Mouse (Mus musculus) liver, embryonic 16.5 days (tissue): ENCODE measurements at regions not wholly inside any gene's neighbourhood (a gene's known extent, or its start where the extent isn't known, plus 50 kb on each side); places are given as distances from the start of the nearest gene placed in this dataset.

Experiments
- ATAC-seq: fragments of 200-750 bp; cut with Nextera tagmentation; 2 replicates; pipeline ENCODE4 v1.8.0; 2017; ENCODE audit warnings: low read depth, mild to moderate bottlenecking, moderate number of reproducible peaks, moderate library complexity
- H3K27ac ChIP-seq: fragments of 300-500 bp; sonication (generic); 2 replicates; pipeline ENCODE4 v1.5.1; 2014; ENCODE audit warnings: mild to moderate bottlenecking, low read length
- H3K27me3 ChIP-seq: fragments of 300-500 bp; sonication (generic); 2 replicates; pipeline ENCODE4 v1.6.1; 2014; ENCODE audit warnings: low read depth, low read length, mixed read lengths; ENCODE audit not compliant: control insufficient read depth, insufficient read depth
- H3K36me3 ChIP-seq: fragments of 300-500 bp; sonication (generic); 2 replicates; pipeline ENCODE4 v1.6.1; 2014; ENCODE audit warnings: mild to moderate bottlenecking; ENCODE audit not compliant: control insufficient read depth, insufficient read depth
- H3K4me1 ChIP-seq: fragments of 300-500 bp; sonication (generic); 2 replicates; pipeline ENCODE4 v1.6.1; 2014; ENCODE audit warnings: low read depth, low read length, mixed read lengths; ENCODE audit not compliant: control insufficient read depth
- H3K4me2 ChIP-seq: fragments of 300-500 bp; sonication (generic); 2 replicates; pipeline ENCODE4 v1.6.1; 2014; ENCODE audit warnings: low read depth, low read length, mixed read lengths
- H3K4me3 ChIP-seq: fragments of 300-500 bp; sonication (generic); 2 replicates; pipeline ENCODE4 v1.5.1; 2014; ENCODE audit warnings: low read depth, mild to moderate bottlenecking, low read length
- H3K9ac ChIP-seq: fragments of 300-500 bp; sonication (generic); 2 replicates; pipeline ENCODE4 v1.6.1; 2014; ENCODE audit warnings: low read depth, low read length
- H3K9me3 ChIP-seq: fragments of 300-500 bp; sonication (generic); replicated peaks from 2 replicates; pipeline ENCODE4 v1.6.1; 2016; ENCODE audit warnings: low read length; ENCODE audit not compliant: control insufficient read depth
- WGBS: fragments of 180-500 bp; shearing (Covaris S2); extraction: QIAGEN DNeasy Blood & Tissue Kit; methylation state at CpG from one replicate; pipeline ENCODE4 v1.1.7; 2014; ENCODE audit not compliant: insufficient replicate concordance; 5-methylcytosine and 5-hydroxymethylcytosine counted together

DNA sequence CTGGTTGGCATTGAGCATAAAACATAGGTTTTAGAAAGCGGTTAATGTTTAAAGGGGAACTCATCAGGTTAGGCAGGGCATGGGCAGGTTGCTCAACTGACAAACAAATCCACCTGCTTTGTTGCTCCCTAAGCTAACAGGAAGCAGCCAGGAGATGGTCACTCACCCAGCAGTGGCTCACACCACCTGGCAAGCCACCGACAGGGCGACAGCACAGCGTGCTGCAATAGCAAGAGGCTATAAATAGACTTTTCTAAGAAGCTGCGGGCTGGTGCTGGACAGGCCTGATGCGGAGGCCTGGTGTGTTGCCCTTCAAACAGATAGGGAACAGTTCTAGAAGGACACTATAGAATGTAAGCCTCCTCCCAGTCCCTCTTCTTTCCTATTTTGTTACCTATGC, 559.3 kb upstream of the Gm19410 start:
- Histone ChIP-seq H3K27me3 (no peaks in the 10 kb centered on the region), H3K4me3 (no peak overlapping the region; the same call in 1 of the 2 replicates), H3K27ac (peak overlapping the region; percentile 76), H3K9ac (no peak overlapping the region), H3K4me1 (peaks cover 4% of the 10 kb centered on the region), H3K9me3 (no peaks in the 10 kb centered on the region), H3K36me3 (no peaks in the 10 kb centered on the region), H3K4me2 (peak overlapping the region; percentile 45; the same call in 1 of the 2 replicates)
- 12% methylated on average over 6 of the region's 6 CpGs for WGBS
- peak; percentile 89 for ATAC-seq

DNA sequence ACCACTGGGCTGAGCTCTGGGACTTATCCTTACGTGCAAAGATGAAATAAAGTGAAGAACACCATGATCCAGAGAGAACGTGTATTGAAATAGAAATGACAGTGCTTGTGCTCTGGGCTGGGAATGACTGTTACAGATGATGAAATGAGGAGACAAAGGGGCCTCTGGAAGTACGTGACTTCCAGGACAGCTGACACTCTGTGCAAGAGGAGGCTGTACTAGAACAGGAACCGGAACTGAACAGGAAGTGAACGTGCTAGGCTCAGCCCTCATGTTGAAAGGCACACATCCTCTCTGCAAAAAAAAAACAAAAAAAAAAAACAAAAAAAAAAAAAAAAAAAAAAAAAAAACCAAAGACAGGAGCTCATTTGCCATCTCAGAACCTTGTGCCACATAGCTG, 557.2 kb upstream of the Gm19410 start:
- H3K27ac ChIP-seq, result no peak overlapping the region
- WGBS, result 22% methylated on average over 5 of the region's 5 CpGs

DNA sequence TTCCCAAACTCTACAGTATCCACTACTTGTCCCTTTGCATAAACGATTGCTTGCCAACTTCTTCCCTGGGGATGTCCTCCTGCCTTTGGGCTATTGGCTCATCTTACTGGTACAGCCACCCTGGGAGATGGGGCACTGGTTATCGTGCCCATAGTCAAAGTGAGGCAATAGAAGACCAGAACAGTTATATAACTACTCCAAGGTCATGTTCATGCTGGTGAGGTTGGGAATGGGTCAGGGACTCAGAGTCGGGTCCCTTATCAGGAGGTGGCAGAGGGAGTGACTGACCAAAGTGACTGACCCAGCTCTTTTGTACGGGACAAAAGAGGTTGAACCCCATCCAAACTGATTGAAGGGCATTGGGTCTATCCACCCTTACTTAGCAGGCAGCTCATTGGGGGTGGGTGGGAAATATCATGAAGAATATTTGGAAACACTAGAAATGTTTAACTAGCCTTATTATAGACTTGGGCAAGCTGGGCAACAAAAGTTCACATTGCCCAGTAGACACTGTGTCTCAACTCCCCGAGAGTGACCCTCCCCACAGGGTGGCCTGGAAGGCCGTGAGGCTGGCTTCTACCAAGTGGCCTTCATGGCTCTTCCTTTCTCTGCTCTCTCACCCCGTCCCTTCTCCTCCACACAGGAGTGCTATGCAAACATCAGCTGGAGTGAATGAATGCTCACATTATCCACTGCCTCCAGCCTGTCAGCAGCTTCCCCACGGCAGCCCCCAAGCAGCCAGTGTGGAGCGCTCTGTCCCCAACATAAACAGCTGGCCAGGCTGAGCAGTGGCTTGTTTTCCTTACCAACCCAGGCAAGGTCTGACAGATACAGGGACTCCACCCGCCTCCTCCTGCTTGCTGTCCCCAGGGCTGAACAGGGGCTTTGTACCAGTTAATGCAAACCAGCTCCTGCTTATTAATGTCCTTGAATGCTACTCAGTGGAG, 553.8 kb upstream of the Gm19410 start:
- Histone ChIP-seq H3K4me1 (peaks cover 4% of the 10 kb centered on the region), H3K36me3 (no peaks in the 10 kb centered on the region), H3K27me3 (no peaks in the 10 kb centered on the region), H3K27ac (no peak overlapping the region), H3K9me3 (no peaks in the 10 kb centered on the region), H3K4me2 (no peak overlapping the region), H3K4me3 (no peak overlapping the region), H3K9ac (no peak overlapping the region)
- WGBS, result 48% methylated on average over 10 of the region's 10 CpGs
- peak; percentile 35 for ATAC-seq

More for the DNA sequence above, 557.2 kb upstream of the Gm19410 start:
- no peaks in the 10 kb centered on the region for H3K27me3 ChIP-seq
- H3K4me2 ChIP-seq, result no peak overlapping the region
- H3K9me3 ChIP-seq, result no peaks in the 10 kb centered on the region
- no peak overlapping the region for H3K4me3 ChIP-seq
- peaks cover 4% of the 10 kb centered on the region for H3K4me1 ChIP-seq
- H3K36me3 ChIP-seq, result no peaks in the 10 kb centered on the region
- no peak overlapping the region for H3K9ac ChIP-seq
- no peak for ATAC-seq

DNA sequence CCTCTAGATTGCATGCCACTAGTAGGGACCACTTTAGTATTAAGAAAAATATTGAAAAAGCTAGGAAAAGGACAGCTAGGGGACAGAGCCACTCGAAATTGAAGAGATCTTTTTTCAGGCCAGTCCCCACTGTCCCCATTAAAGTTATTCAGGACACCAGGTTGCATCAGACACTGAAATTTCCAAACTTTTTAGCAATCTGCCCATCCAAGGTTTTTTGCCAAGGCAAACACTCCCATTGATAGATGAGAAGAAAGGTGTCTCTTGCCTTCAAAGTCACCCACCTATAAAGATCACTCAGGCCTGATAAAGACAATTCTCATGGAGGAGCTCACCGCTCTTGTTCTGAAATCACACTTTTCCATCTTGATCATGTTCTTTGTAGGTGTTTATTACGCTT, 552.1 kb upstream of the Gm19410 start:
- 54% methylated on average over 3 of the region's 3 CpGs for WGBS

DNA sequence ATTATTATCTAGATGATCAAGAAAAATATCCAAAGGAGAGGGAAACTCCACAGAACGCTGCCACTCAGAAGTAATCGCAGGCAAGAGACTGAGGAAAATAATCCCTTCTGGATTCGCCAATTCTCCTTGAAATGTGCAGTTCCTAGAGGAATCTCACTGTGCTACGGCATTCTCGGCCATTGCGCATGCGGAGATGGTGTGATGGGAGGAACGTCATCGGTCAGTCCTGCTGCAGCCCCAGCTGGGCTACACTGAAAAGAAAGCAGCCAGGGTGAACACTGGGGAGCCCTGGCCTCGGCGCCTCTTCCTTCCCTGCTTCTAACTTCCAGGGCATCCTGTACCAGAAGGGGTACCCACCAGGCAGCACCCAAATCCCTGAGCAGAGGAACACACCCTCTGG, 548.0 kb upstream of the Gm19410 start:
- WGBS, result 73% methylated on average over 11 of the region's 11 CpGs
- no peak overlapping the region for H3K27ac ChIP-seq
- H3K27me3 ChIP-seq, result no peaks in the 10 kb centered on the region
- H3K4me1 ChIP-seq, result no peaks in the 10 kb centered on the region
- no peaks in the 10 kb centered on the region for H3K9me3 ChIP-seq
- ATAC-seq, result no peak
- H3K9ac ChIP-seq, result no peak overlapping the region
- H3K4me2 ChIP-seq, result no peak overlapping the region
- H3K36me3 ChIP-seq, result no peaks in the 10 kb centered on the region
- no peak overlapping the region for H3K4me3 ChIP-seq

More for the DNA sequence above, 552.1 kb upstream of the Gm19410 start:
- H3K9me3 ChIP-seq, result no peaks in the 10 kb centered on the region
- H3K9ac ChIP-seq, result no peak overlapping the region
- no peak overlapping the region for H3K4me3 ChIP-seq
- no peaks in the 10 kb centered on the region; the same call in 1 of the 2 replicates for H3K4me1 ChIP-seq
- no peaks in the 10 kb centered on the region for H3K27me3 ChIP-seq
- no peak for ATAC-seq
- H3K4me2 ChIP-seq, result no peak overlapping the region
- no peaks in the 10 kb centered on the region for H3K36me3 ChIP-seq
- H3K27ac ChIP-seq, result no peak overlapping the region

DNA sequence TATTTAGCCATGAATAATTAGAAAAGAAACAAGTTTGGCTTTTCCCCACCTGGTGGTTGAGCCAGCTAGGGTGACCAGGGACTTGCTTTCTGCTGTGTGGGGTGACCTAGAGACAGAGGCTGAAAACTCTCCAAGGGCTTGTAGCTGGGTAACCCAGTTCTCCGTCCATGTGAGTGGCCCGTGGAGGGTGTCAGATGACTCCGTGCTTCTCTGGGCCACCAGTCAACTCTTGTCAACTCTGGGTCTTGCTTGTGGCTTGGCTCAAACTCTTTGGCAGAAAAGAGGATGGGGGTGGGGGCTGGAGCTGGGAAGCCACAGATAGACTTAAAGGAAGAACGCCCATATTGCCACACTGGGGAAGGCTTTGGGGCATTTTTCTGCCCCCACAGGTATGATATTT, 547.3 kb upstream of the Gm19410 start:
- H3K9ac ChIP-seq, result no peak overlapping the region
- H3K4me1 ChIP-seq, result no peaks in the 10 kb centered on the region
- no peaks in the 10 kb centered on the region for H3K9me3 ChIP-seq
- H3K4me3 ChIP-seq, result no peak overlapping the region
- no peak for ATAC-seq
- WGBS, result 42% methylated on average over 4 of the region's 4 CpGs
- H3K27me3 ChIP-seq, result no peaks in the 10 kb centered on the region
- no peak overlapping the region for H3K4me2 ChIP-seq
- H3K27ac ChIP-seq, result no peak overlapping the region
- no peaks in the 10 kb centered on the region for H3K36me3 ChIP-seq

DNA sequence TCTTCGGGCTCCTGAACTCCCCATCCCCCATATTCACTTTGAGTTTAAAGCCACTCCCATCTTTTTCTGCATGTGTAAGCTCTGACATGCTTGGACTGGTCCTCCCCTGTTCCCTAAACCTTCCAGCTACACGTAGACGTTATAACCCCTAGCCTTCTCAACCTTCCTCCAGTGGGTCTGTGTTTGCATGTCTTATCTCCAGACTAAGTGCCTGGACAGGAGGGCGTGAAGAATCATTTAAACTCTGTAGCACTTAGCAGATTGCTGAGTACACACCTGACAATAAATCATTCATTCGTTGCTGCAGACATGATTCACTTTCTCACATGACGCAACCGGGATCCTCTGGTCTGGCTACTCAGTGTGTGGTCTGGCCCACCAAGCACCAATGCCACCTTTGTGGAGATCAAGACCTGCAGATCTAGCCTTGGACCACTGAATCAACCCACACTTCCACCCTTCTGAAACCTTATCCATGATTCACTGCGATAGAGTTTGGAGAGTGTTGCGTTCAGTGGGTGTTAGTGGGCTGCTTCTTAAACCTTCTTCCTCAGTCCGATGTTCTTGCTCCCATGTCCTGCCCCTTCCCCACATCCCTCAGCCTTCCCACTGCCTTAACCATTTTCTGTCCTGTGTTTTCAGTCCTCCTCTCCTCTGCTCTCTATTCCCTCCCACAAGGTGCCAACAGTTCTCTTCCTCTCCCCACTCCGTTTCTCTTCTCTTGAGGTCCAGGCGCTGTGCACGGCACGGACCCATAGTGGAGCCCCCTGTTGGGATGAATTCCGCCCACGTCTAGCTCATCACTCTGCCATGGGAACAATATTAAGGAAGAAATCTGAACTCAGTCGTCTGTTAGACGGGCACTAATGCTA, 541.3 kb upstream of the Gm19410 start:
- Histone ChIP-seq H3K36me3 (no peaks in the 10 kb centered on the region), H3K4me3 (no peak overlapping the region), H3K27me3 (no peaks in the 10 kb centered on the region), H3K4me2 (no peak overlapping the region), H3K27ac (no peak overlapping the region), H3K9ac (no peak overlapping the region), H3K4me1 (no peaks in the 10 kb centered on the region), H3K9me3 (no peaks in the 10 kb centered on the region)
- WGBS, result 73% methylated on average over 18 of the region's 18 CpGs
- ATAC-seq, result no peak

DNA sequence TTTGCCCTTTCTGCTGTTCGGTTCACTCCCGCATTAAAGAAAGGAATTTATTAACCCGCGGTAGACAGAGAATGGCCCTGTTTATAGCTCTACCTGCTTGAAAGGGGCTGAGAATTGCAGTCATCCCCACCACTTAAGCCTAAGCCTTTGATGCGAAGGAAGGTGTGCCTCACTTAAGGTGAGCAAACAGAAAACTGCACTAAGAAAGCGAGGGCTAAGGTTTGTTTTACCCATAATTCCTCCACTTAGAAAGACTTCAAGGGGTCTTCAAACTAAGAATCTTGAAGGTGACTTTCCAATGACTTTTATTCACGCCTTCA, 540.7 kb upstream of the Gm19410 start:
- ATAC-seq, result no peak
- H3K27me3 ChIP-seq, result no peaks in the 10 kb centered on the region
- H3K4me2 ChIP-seq, result no peak overlapping the region
- H3K4me1 ChIP-seq, result no peaks in the 10 kb centered on the region
- WGBS, result 66% methylated on average over 7 of the region's 7 CpGs
- H3K9me3 ChIP-seq, result no peaks in the 10 kb centered on the region
- H3K9ac ChIP-seq, result no peak overlapping the region
- H3K36me3 ChIP-seq, result no peaks in the 10 kb centered on the region
- H3K27ac ChIP-seq, result no peak overlapping the region
- no peak overlapping the region for H3K4me3 ChIP-seq

DNA sequence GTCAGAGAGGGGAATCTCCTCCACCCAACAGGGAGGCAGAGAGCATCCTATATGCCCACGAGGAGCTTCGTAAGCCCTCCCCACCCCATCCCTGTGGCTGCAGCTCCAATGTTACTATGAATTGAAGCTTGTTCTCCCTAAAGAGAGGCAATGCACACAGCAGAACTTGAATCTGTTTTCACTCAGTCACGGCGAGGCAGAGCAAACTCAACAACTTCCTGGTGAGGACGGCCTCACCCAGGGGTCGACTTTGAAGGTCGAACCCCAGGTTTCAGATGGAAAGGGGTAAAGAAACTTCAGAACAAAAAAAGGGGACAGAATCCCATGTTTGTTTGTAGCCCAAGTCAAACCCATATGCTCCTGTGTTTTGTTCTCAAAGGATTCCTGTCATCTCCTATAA, 538.5 kb upstream of the Gm19410 start:
- H3K27ac ChIP-seq, result no peak overlapping the region

More for the DNA sequence above, 538.5 kb upstream of the Gm19410 start:
- no peak overlapping the region for H3K4me2 ChIP-seq
- no peak overlapping the region for H3K9ac ChIP-seq
- H3K4me1 ChIP-seq, result no peaks in the 10 kb centered on the region
- no peak overlapping the region for H3K4me3 ChIP-seq
- no peak for ATAC-seq
- no peaks in the 10 kb centered on the region for H3K36me3 ChIP-seq
- H3K27me3 ChIP-seq, result no peaks in the 10 kb centered on the region
- no peaks in the 10 kb centered on the region for H3K9me3 ChIP-seq
- WGBS, result 69% methylated on average over 7 of the region's 7 CpGs
